Mouse (Mus musculus) 3T3-L1 (cell line): Measurements from ENCODE around the gene Rdx.
"Not testable (repeated sequence)": the region's sequence is repeated elsewhere in the genome, so short reads cannot be mapped to it uniquely, and the experiment has no call there.

Source experiments
- DNase-seq: peaks from one replicate; pipeline ENCODE4 v3.0.0-alpha.2; 2015; ENCODE audit warnings: low read depth, low spot score

Gene Rdx

GRCm38 (mm10) chr9:52052221-52052620 lies 5.2 kb downstream of the Rdx start:
- no peak for DNase-seq

DNA sequence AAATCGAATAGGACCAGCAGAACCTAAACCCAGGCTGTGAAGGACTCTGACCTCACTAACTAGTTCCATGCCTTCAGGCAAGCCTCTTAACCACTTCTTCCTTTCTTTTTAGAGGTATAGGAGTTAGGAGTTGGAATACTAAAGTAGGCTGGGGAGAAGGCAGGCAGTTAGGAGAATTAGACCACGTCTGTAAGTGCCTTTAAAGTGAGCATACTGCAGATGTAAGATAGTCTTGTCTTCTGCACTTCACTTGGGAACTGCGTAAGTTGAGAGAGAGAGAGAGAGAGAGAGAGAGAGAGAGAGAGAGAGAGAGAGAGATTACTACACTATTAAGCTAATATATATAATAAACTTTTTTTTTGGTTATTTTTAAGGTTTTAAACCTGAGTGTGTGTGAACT lies 8.3 kb downstream of the Rdx start:
- DNase-seq, result no peak

- no peak for DNase-seq
Measured at GRCm38 (mm10) chr9:52059788-52060187, 12.8 kb downstream of the Rdx start.

- DNase-seq, result no peak
Measured at GRCm38 (mm10) chr9:52070052-52070451, 23.1 kb downstream of the Rdx start.

DNA sequence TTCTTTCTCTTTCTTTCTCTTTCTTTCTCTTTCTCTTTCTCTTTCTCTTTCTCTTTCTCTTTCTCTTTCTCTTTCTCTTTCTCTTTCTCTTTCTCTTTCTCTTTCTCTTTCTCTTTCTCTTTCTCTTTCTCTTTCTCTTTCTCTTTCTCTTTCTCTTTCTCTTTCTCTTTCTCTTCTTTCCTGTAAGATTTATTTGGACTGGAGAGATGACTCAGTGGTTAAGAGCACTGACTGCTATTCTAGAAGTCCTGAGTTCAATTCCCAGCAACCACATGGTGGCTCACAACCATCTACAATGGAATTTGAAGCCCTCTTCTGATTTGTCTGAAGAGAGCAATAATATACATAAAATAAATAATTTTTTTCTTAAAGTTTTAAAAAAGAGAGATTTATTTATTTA lies 24.4 kb downstream of the Rdx start:
- DNase-seq, result not testable (repeated sequence)

DNA sequence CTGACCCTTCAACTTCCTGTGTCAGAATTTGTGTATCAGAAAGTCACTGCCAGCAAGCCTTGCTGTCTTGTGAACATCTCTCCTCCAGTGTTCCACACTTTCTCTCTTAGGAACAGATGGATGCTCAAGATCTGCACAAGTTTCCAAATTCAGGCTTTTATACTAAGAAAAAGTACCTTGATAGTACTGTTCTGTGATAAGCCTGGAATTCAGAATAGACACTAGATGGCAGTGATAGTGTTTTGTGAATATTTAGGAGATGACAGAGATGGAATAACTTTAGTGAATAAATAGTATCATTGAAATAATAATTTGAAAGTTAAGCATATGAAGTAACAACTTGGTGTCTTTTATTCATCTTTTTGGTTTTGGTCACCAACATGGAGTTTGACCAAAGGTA lies 25.2 kb downstream of the Rdx start:
- DNase-seq, result peak; percentile 20

DNA sequence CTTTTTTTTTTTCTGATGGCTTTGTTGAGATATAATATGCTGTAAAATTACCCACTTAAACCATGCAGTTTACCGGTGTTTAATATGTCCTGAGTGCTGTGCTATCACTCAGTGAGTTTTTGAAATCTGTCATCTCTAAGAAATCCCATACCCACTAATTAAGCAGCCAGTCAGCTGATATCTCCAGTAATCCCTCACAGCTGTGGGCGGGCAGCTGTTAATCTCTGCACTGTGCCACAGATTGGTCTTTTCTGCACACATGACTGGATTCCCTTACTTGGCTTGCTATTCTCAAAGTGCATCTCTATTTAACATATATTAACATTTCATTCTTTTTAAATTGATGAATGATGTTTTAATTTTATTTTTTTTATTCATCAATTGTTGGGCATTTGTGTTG lies 29.1 kb downstream of the Rdx start:
- DNase-seq, result no peak

DNA sequence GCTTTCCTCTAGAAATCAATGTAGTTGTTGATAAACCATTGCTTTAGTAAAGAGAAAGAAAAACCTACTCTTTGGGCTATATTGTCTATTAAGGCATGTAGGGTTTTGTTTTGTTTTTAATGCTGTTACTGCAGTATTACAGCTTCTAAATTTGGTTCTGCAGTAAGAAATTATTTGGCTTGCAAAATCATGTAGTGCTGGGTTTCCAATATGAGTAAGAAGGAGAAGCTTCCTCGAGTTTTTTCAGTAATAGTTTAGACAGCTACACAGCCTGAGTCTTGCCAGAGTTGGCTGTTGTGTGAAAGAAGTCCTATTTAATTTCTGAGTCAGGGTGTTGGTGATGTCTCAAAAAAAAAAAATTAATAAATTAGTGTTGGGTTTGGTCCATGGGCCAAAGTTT lies 30.7 kb downstream of the Rdx start:
- no peak for DNase-seq

- no peak for DNase-seq
Measured at GRCm38 (mm10) chr9:52081979-52082378, 35.0 kb downstream of the Rdx start.

DNA sequence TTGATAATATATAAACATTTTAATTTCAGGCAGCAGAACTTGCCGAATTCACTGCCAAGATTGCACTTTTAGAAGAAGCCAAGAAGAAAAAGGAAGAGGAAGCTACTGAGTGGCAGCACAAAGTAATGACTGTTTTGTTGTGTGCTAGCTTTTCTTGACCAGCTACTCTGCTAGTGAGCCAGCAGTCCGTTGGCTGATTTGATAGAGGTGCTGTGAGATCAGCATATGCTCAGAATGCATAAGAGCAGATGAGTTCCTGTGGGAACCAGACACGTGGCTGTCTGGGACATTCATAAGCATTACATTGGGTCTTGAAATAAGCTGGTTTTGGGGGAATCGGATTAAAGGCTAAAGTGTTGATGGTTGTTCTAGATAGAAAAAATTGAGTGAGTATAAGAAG lies 35.4 kb downstream of the Rdx start:
- no peak for DNase-seq

GRCm38 (mm10) chr9:52091752-52092151 lies 44.8 kb downstream of the Rdx start:
- no peak for DNase-seq

DNA sequence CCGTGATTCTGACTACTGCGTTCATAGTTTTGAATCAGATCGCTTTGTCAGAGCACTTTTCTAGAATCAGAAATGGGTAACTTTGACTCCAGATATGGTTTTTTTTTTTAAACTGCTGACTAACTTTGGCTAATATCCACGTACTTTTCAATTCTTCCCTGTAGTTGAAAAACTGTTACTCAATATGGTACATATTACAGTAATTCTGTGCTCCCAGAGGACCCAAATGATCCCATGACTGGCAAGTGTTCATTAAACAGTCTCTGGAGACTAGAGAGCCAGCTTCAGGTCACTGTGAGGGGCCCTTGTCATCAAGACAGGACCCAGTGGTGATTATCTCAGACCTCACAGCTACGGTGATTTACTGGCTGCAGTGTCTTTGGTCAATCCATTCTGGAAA lies 45.3 kb downstream of the Rdx start:
- no peak for DNase-seq

GRCm38 (mm10) chr9:52093108-52093507 lies 46.1 kb downstream of the Rdx start:
- no peak for DNase-seq

DNA sequence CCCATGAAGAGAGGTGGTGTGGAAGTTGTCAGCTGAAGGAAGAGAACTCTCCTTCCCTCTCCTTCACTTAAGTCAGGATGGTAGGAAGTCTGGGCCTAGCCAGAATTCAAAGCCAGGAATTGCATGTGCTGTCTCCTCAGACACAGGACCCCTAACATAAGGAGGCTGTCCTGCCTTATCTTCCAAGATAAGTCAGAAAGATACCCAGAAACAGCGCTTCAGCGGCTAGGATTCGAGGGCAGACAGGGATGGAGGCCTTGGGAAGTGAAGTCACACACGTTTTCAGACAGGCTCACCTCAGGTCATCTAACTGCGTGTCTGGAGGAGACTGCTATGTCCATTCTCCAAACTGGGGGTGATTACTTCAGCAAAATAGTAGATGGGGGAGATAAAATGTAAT lies 47.0 kb downstream of the Rdx start:
- no peak for DNase-seq

DNA sequence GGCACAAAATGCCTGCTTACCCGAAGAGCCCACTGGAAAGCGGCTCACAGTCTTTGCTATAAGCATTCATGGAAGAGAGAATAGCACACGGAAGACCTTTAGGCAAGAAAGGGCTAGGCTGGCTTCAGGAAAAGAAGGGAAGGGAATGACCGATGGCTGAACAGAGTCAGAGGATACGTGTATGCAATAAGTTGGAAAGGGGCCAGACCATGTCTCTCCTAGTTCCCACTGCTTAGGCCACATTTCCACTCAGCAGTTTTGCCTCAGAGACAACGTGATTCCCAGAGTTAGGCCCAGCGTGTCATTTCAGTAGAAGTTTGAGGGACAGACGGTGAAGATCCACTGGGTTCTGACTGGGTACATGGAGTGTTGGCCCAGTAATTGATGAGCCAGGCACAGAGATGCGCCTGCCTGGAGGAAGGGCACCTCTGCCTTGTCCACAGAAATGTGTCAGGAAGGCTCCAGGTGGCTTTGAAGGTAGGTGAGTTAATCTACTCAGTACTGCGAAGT lies 47.6 kb downstream of the Rdx start:
- DNase-seq, result peak; percentile 60

- DNase-seq, result no peak
Measured at GRCm38 (mm10) chr9:52095666-52096065, 48.7 kb downstream of the Rdx start.

GRCm38 (mm10) chr9:52097386-52097785 lies 50.4 kb downstream of the Rdx start:
- DNase-seq, result no peak

DNA sequence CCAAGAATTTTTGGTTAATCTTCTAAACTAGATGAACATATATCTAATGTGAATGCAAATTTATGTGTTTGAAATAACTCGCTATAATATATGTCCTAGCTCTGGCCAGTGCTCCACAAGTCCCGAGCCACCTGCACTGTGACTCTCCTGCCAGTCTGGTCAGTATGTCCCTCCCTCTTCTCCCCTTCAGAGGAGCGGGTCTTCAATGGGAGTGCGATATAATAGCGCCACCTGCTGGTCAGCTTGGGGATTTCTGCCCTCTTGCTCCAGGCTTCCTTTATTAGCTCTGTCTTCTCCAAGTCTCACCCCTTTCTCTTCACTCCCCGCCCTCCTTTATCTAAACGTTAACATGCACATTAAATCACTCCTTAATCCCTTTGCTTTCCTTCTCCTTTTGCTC lies 51.6 kb downstream of the Rdx start:
- peak; percentile 78 for DNase-seq

DNA sequence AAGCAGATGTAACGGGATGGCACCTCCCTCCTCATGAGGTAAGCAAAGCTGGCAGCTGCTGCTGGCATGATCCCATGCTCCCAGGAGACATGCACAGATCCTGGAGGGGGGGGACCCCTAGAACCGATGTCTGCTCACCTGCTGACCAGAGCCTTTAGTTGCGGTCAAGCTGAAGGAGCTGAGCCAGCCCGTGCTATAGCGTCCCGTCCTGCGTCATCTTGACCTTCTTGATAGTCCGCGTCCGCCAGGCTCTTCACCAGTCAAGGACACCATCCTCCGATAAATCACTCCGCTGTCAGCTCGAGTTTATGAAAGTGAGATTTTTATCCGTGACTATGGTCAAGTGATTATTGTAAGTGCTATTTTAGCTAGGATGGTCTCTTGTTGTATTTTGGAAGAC lies 53.5 kb downstream of the Rdx start:
- DNase-seq, result no peak

DNA sequence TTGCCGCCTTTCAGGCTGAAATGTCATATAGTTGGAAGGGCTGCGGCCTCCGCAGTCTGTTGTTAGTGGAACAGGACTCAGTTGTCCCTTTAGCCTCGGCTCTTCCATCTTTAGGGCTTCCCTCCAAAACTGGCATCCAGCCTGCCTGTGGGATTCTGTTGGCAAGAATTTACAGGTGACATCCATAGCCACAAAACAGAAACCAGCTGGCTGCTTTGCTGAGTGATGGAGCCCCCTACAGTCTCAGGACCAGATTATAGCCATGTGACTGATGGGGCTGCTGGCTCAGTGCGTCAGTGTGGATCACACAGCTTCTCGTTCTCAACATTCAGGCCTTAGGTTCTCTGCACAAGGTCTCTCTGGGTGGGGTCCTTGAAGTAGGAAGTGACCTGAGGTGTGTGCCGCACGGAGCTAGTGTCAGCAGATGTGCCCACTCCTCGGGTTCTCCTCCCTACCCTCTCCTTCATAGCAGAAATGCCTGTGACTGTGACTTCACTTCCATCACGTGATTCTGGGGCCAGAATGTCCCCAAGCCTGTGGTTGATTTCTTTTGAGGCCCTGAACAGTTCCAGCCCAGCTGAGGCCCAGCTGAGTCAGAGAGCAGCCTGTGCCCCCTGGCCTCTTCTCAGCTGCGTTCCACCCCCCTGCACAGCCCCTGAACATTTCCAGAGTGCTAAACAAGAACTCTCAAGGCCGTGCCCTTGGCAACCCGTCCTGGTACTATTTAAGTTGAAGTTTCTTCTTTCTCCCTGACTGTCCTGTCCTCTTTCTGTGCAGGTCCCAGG lies 55.3 kb downstream of the Rdx start:
- DNase-seq, result peak; percentile 32

GRCm38 (mm10) chr9:52103448-52104224 lies 56.7 kb downstream of the Rdx start:
- DNase-seq, result peak; percentile 47

DNA sequence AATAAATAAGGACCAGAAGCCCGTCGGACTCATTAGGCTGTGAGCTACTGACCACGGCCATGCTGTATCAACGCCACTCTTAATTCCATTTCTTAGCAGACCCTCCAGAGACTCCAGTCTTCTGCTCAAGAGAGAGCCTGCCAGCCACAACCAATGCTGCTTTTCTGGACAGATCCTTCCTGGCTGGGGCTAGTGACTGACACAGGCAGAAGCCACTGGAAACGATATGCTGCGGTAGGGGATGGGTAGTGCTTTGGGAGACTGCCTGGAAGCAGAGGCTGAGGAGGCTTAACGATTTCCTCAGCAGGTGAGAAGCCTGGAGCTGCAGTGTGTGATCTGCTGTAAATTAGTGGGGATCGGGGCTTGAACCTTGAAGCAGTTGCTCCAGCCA lies 57.2 kb downstream of the Rdx start:
- peak; percentile 11 for DNase-seq

DNA sequence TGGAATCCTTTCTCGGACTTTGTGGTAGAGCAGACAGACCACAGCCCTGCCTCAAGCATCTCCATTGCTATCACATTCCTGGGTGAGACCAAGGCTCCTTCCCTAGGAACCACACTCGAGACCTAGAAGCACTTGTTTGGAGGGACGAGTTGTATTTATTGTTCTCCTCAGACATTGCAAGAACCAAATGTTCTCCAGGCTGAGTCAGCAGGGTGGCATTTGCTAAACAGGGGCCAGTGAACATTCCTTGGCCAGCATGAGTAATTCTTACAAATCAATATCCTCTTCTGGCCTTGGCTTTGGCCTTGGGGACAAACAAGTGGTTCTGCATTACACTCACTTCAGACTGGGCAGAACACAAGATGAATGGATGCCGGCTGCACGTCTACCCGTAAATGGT lies 58.5 kb downstream of the Rdx start:
- peak; percentile 77 for DNase-seq
